Mouse (Mus musculus): Measurements from ENCODE around the gene H2-Q2. TPM values are rescaled to one million over a fixed set of nuclear protein-coding genes. Genes with fewer than 3 reads are reported as not detected.
"Not testable (repeated sequence)": the region's sequence is repeated elsewhere in the genome, so short reads cannot be mapped to it uniquely, and the experiment has no call there.

H2-Q2 gene
- polyA plus RNA-seq, 1 experiment from 2014 or later, result 0.73 TPM

DNA sequence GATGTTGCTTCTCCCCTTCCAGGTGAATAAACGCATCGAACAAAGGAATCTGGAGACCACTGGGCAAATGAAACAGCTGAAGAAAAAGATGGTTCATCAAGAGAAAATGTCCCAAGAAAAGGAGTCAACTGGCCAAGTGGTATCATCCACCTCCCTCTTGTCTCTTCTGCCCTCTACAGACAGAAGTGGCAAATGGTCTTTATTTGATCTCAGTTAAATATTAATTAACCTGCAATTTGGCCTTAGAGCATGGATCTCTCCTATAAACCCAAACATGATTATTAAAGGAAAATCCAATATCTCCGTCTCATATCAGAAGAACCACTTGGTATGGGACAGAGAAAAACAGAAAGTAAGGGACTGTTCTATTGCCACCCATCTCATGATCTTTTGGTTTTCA is 12.3 kb upstream of the H2-Q2 start:
- H3K9me3 ChIP-seq; H3K27me3 ChIP-seq (ENCODE audit: insufficient read depth, poor library complexity, severe bottlenecking); H3K27ac ChIP-seq; H3K36me3 ChIP-seq; H3K4me3 ChIP-seq; H3K4me1 ChIP-seq (replicated peaks); DNase-seq (ENCODE audit: low spot score): not testable (repeated sequence)
- 58% methylated on average over 3 of the region's 3 CpGs for WGBS

DNA sequence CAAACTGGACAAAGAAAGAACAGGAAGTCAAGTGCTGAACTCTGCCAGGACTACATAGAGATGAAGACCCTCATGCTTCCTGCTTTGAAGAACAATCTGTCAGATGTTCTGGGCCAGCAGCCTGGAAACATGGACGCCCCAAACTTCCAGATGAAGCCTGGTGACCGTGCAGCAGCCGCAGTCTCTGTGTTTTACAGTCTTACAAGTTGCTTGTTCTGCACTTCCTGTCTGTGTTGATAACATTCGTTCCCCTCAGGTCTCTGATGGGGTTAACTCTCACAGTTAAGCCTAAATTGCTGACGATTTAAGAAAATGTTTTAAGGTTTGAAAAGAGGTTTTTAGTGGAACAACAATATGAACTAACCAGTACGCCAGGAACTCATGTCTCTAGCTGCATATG is 10.5 kb upstream of the H2-Q2 start:
- DNase-seq (ENCODE audit: low spot score); H3K4me1 ChIP-seq (replicated peaks); H3K9me3 ChIP-seq; H3K27ac ChIP-seq; H3K4me3 ChIP-seq; H3K27me3 ChIP-seq (ENCODE audit: insufficient read depth, poor library complexity, severe bottlenecking); H3K36me3 ChIP-seq: not testable (repeated sequence)
- WGBS, result 76% methylated on average over 6 of the region's 6 CpGs

DNA sequence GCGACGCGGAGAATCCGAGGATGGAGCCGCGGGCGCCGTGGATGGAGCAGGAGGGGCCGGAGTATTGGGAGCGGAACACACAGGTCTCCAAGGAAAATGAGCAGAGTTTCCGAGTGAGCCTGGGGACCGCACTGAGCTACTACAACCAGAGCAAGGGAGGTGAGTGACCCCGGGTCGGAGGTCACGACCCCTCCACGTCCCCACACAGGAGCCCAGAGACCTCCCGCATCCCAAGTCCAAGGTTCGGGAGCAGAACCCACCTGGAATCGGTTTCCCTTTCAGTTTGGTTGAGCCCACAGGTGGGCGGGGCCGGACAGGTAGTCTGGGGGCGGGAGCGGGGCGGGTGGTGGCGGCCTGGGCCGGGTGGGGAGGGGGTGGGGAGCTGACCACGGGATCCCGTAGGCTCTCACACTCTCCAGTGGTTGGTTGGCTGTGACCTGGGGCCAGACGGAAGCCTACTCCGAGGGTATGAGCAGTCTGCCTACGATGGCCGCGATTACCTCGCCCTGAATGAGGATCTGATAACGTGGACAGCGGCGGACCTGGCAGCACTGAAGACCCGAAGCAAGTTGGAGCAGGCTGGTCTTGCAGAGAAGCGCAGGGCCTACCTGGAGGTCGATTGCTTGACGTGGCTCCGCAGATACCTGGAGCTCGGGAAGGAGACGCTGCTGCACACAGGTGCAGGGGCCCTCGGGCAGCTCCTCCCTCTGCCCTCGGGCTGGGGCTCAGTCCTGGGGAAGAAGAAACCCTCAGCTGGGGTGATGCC is 852 bp downstream of the H2-Q2 start:
- H3K27me3 ChIP-seq (ENCODE audit: insufficient read depth, poor library complexity, severe bottlenecking), result peaks cover 57% of the 10 kb centered on the region
- peak overlapping the region; percentile 55 for H3K4me3 ChIP-seq
- peaks cover 13% of the 10 kb centered on the region for H3K4me1 ChIP-seq (replicated peaks)
- DNase-seq (ENCODE audit: low spot score), result peak; percentile 12
- 3% methylated on average over 46 of the region's 46 CpGs for WGBS
- no peak overlapping the region for H3K27ac ChIP-seq
- H3K9me3 ChIP-seq, result no peaks in the 10 kb centered on the region
- no peaks in the 10 kb centered on the region for H3K36me3 ChIP-seq

DNA sequence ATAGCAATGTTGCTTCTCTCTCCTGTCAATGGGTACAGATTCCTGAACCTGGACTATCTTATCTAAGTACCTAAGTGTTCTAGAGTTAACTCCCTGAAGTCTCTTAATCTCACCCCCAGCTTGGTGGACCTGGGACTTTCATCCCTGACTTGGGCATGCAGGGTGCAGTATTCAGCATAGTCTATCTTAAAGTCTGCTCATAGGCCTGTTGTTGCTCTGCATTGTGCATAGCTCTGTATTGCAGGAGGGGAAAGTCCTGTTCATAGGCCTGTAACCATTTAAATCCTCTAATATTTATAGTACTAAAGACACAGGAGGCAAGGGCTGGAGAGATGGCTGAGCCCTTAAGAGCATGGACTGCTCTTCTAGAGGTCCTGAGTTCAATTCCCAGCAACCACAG is 5.6 kb downstream of the H2-Q2 start:
- peaks cover 27% of the 10 kb centered on the region for H3K27me3 ChIP-seq (ENCODE audit: insufficient read depth, poor library complexity, severe bottlenecking)
- not testable (repeated sequence) for H3K27ac ChIP-seq; H3K4me3 ChIP-seq; H3K4me1 ChIP-seq (replicated peaks); DNase-seq (ENCODE audit: low spot score); H3K36me3 ChIP-seq; H3K9me3 ChIP-seq

- 76% methylated on average over 6 of the region's 6 CpGs for WGBS
- not testable (repeated sequence) for H3K27ac ChIP-seq; DNase-seq (ENCODE audit: low spot score); H3K36me3 ChIP-seq; H3K9me3 ChIP-seq; H3K4me3 ChIP-seq; H3K4me1 ChIP-seq (replicated peaks); H3K27me3 ChIP-seq (ENCODE audit: insufficient read depth, poor library complexity, severe bottlenecking)
These were observed 11.2 kb downstream of the H2-Q2 start for GRCm38 (mm10) chr17:35353275-35353674.

GRCm38 (mm10) chr17:35354071-35354470 is 12.0 kb downstream of the H2-Q2 start:
- no peaks in the 10 kb centered on the region for H3K9me3 ChIP-seq

GRCm38 (mm10) chr17:35357086-35357485 is 15.0 kb downstream of the H2-Q2 start:
- H3K4me3 ChIP-seq, result no peak overlapping the region
- WGBS, result 43% methylated on average over 1 of the region's 1 CpGs
- peaks cover 27% of the 10 kb centered on the region for H3K27me3 ChIP-seq (ENCODE audit: insufficient read depth, poor library complexity, severe bottlenecking)
- no peaks in the 10 kb centered on the region for H3K9me3 ChIP-seq
- H3K36me3 ChIP-seq, result no peaks in the 10 kb centered on the region
- no peak for DNase-seq (ENCODE audit: low spot score)
- no peak overlapping the region for H3K27ac ChIP-seq
- H3K4me1 ChIP-seq (replicated peaks), result peaks cover 11% of the 10 kb centered on the region

More at GRCm38 (mm10) chr17:35354071-35354470, 12.0 kb downstream of the H2-Q2 start:
- Histone ChIP-seq H3K4me1 (replicated peaks) (peaks cover 5% of the 10 kb centered on the region), H3K36me3 (no peaks in the 10 kb centered on the region), H3K27ac (no peak overlapping the region), H3K4me3 (no peak overlapping the region), H3K27me3 (ENCODE audit: insufficient read depth, poor library complexity, severe bottlenecking) (peaks cover 17% of the 10 kb centered on the region)
- DNase-seq (ENCODE audit: low spot score), result no peak
- WGBS, result 84% methylated on average over 2 of the region's 2 CpGs

DNA sequence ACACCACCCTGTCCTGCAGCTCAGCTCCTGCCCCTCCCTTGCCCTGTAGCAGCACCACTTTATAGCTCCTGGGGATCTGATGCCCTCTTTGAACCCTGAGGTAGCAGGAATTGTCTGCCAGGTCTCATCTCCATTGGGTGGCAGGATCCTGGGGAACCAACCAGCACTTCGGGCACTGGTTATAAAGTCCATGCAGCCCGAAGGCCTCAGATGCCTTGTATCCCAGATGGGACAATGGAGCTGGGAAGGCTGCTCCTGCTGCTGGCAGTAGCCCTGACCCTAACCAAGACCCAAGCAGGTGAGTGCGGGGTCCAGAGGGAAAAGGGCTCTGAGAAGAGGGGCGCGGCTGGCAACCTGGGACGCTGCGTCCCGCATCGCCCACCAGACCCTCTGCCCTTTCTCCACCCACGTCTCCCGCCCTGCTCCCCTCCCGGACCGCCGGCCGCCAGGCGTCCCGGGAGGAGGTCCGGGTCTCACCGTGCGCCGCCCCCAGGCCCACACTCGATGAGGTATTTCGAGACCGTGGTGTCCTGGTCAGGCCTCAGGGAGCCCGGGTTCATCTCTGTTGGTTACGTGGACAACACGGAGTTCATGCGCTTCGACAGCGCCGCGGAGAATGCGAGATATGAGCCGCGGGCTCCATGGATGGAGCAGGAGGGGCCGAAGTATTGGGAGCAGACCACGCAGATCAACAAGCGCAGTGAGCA is 16.9 kb downstream of the H2-Q2 start:
- H3K27me3 ChIP-seq (ENCODE audit: insufficient read depth, poor library complexity, severe bottlenecking), result peaks cover 27% of the 10 kb centered on the region
- peaks cover 11% of the 10 kb centered on the region for H3K4me1 ChIP-seq (replicated peaks)
- 12% methylated on average over 38 of the region's 38 CpGs for WGBS
- peaks cover 11% of the 10 kb centered on the region for H3K9me3 ChIP-seq
- H3K36me3 ChIP-seq, result no peaks in the 10 kb centered on the region
- H3K27ac ChIP-seq, result peak overlapping the region; percentile 50; the same call in 1 of the 2 replicates
- DNase-seq (ENCODE audit: low spot score), result peak; percentile 22
- peak overlapping the region; percentile 52 for H3K4me3 ChIP-seq

- H3K4me3 ChIP-seq, result peak overlapping the region; percentile 52
- H3K36me3 ChIP-seq, result no peaks in the 10 kb centered on the region
- H3K9me3 ChIP-seq, result peaks cover 11% of the 10 kb centered on the region
- H3K27ac ChIP-seq, result no peak overlapping the region
- peaks cover 11% of the 10 kb centered on the region for H3K4me1 ChIP-seq (replicated peaks)
- DNase-seq (ENCODE audit: low spot score), result no peak
- peaks cover 27% of the 10 kb centered on the region for H3K27me3 ChIP-seq (ENCODE audit: insufficient read depth, poor library complexity, severe bottlenecking)
- WGBS, result 19% methylated on average over 21 of the region's 21 CpGs
These were observed 17.4 kb downstream of the H2-Q2 start for GRCm38 (mm10) chr17:35359470-35359862.

DNA sequence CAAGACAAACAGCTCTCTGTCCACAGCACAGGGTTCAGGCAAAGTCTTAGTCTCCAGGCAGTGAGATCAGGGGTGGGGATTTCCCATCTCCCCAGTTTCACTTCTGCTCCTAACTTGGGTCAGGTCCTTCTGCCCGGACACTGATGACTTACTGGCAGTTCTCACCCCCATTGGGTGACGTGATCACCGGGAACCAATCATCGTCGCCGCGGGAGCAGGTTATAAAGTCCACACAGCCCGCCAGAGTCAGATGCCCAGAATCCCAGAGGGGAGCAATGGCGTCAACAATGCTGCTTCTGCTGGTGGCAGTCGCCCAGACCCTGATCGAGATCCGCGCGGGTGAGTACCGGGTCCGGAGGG is 37.3 kb downstream of the H2-Q2 start, which contains the start of gene H2-Q4:
TSS of gene H2-Q4 (plus strand) at position 249 of the 360 bp plus-strand sequence.
- Histone ChIP-seq H3K4me1 (replicated peaks) (peaks cover 14% of the 10 kb centered on the region), H3K4me3 (peak within 1 kb of the TSS; percentile 68), H3K36me3 (0 out of 2 replicates have a peak, but pooled peaks cover 2% of the 10 kb centered on the region), H3K27me3 (ENCODE audit: insufficient read depth, poor library complexity, severe bottlenecking) (peaks cover 36% of the 10 kb centered on the region), H3K9me3 (peaks cover 13% of the 10 kb centered on the region), H3K27ac (peak within 1 kb of the TSS; percentile 85)
- peak; percentile 85 for DNase-seq (ENCODE audit: low spot score)
- WGBS, result under 1% methylated on average over 16 of the region's 16 CpGs

- under 1% methylated on average over 70 of the region's 70 CpGs for WGBS
- no peak for DNase-seq (ENCODE audit: low spot score)
- H3K36me3 ChIP-seq, result 0 out of 2 replicates have a peak, but pooled peaks cover 2% of the 10 kb centered on the region
- peaks cover 14% of the 10 kb centered on the region for H3K4me1 ChIP-seq (replicated peaks)
- H3K27ac ChIP-seq, result peak overlapping the region; percentile 85
- peak overlapping the region; percentile 68 for H3K4me3 ChIP-seq
- H3K27me3 ChIP-seq (ENCODE audit: insufficient read depth, poor library complexity, severe bottlenecking), result peaks cover 36% of the 10 kb centered on the region
- peaks cover 13% of the 10 kb centered on the region for H3K9me3 ChIP-seq
These were observed 37.8 kb downstream of the H2-Q2 start for GRCm38 (mm10) chr17:35379729-35380451.

DNA sequence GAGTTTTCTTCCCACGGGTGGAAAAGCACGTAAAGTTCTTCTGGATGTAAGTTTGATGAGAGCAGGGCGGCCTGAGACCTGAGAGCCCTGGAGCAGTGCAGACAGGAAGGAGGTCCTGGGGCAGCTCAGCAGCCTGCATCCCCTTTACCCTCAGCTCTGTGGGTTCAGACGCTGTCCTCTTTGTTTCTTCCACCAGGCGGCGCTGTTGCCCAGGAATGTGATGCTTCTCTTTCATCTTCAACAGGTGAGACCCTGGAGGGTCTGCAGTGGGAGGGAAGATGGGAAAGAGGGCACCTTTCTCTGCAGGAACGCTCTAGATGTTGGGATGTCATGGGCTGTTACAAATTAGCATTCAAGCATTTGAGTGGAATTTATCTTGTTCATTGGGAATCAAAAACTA is 47.8 kb downstream of the H2-Q2 start:
- peaks cover 24% of the 10 kb centered on the region for H3K27me3 ChIP-seq (ENCODE audit: insufficient read depth, poor library complexity, severe bottlenecking)
- H3K4me1 ChIP-seq (replicated peaks); H3K27ac ChIP-seq; H3K4me3 ChIP-seq; H3K36me3 ChIP-seq; H3K9me3 ChIP-seq: not testable (repeated sequence)
- peak; percentile 50 for DNase-seq (ENCODE audit: low spot score)
- 5% methylated on average over 7 of the region's 7 CpGs for WGBS

DNA sequence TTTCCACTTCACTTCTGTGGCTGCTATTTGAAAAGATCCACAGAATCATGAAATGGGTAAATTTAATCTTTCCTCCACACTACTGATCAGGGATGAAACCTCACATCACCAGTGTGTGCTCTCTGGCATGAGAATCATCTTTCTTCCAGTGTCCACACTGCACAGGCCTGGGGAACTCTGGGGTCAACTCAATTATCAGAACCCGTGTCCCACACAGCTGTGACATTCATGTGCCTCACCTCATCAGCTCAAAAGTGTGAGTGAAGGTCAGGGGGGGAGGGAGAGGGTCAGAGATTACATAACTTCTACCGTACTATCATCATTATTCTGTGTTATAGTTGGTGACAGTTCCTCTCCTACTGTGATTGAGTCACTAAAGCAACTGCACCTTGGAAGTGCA is 50.6 kb downstream of the H2-Q2 start:
- H3K36me3 ChIP-seq; H3K27ac ChIP-seq; H3K4me3 ChIP-seq; H3K9me3 ChIP-seq; H3K4me1 ChIP-seq (replicated peaks); DNase-seq (ENCODE audit: low spot score): not testable (repeated sequence)
- 67% methylated on average over 2 of the region's 2 CpGs for WGBS
- H3K27me3 ChIP-seq (ENCODE audit: insufficient read depth, poor library complexity, severe bottlenecking), result peaks cover 35% of the 10 kb centered on the region

Data from hindbrain, embryonic 10.5 days (tissue).